Mouse (Mus musculus): ENCODE data around the gene Tnpo3. TPM values are rescaled to one million over a fixed set of nuclear protein-coding genes. Genes with fewer than 3 reads are reported as not detected.
A peak's percentile ranks its signal among the peaks of the same experiment; 100 is the strongest.
"Not testable (repeated sequence)": the region's sequence is repeated elsewhere in the genome, so short reads cannot be mapped to it uniquely, and the experiment has no call there.

Tnpo3 gene
- total RNA-seq, 4 experiments from 2014 or later = 48.3 to 65.6 (median 61.3) TPM

DNA sequence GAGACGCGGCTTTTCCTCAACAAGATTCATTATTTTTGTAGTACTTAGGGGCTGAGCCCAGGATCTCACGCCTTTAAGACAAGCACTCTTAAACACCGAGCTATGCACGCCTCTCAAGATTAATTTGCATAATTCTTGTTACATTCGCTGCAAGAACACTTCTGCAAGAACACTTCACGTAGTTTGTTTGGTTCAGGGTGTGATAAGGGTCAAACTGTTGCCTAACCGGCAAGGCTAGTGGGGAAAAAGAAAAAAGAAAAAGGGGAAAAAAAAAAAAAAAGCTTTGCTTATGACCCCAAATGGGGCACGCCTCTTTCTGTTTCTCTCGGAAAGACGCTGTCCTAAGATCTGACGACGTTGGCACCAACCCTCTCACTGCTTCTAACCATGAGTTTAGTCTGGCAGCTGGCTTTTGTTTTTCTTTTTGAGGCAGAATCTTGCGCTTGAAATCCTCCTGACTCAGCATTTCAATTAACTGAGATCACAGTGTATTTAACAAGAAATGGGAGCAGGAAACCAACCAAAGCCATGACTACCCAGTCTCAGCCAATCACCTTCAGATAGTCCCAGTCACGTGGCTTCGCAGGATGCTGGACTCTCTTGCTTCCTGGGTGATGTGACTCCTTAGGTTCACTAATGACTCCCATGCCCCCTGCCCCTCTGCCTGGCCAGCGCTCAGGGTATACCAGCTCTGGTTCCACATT is 11.3 kb upstream of the Tnpo3 start:
- DNase-seq = no peak

DNA sequence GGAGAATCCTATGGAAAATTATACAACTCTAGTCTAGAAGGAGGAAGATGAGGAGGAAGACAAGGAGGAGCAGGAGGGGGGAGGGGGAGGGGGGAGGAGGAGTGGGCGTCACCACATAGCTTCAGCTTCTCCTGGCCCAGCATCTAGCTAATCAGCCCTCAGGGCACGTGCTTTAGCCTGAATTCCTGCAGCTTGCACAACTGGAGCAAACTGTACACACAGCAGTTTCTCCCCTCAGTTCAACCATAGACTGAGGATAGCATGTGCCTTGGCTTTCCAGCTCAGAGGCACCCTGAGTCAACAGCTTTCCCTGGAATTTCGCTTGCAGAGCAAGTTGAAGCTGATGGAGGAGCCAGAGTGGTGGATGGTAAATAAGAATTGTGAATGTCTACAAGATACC is 10.5 kb upstream of the Tnpo3 start:
- DNase-seq = no peak

DNA sequence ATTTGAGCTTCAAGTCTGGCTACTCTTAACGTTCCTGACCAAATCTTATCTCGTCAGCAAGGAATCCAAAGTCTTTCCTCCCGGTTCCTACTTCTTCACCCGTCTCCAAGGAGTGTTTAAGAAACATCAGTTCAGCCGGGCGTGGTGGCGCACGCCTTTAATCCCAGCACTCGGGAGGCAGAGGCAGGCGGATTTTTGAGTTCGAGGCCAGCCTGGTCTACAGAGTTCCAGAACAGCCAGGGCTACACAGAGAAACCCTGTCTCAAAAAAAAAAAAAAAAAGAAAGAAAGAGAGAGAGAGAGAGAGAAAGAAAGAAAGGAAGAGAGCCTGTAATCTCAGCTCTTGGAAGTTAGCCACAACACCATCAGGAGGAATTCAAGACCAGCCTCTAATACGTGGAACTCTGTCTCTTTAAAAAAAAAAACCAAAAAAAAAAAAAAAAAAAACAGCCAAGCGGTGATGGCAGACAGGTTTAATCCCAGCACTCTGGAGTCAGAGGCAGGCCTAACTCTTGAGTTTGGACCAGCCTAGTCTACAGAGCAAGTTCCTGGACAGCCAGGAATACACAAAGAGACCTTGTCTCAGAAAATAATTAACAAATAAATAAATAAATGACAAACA is 443 bp upstream of the Tnpo3 start:
- DNase-seq = not testable (repeated sequence)

DNA sequence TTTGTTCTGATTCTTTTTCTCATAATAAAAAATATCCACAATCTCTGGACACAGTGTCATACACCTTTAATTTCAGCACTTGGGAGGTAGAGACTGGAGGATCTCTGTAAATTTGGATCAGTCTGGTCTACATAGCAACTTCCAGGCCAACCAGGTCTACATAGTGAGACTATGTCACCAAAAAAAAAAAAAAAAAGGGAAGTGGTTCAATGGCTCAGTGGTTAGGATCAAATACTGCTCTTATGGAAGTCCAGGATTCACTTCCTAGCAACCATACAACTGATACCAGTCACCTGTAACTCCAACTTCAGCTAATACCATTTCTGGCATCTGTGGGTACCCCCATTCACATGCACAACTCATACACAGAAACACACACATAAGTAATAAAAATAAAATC is 9.5 kb downstream of the Tnpo3 start:
- no peak for DNase-seq

DNA sequence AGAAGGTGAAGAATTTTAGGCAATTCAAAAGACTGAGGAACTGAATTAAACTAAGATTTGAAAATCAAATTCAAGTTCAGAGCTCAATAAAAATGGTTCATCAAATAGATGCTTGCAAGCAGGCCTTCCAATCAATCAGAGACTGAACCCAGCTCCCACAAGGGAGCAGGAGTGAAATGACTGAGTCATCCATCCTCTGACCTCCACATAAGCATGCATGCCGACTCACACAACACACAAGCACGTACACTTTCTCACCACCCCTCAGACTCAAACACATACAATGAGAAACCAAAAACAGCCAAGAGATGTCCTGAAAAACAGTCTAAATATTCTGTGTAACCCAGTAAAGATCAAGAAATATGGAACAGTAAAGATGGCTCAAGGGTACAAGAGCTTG is 14.0 kb downstream of the Tnpo3 start:
- DNase-seq = no peak

DNA sequence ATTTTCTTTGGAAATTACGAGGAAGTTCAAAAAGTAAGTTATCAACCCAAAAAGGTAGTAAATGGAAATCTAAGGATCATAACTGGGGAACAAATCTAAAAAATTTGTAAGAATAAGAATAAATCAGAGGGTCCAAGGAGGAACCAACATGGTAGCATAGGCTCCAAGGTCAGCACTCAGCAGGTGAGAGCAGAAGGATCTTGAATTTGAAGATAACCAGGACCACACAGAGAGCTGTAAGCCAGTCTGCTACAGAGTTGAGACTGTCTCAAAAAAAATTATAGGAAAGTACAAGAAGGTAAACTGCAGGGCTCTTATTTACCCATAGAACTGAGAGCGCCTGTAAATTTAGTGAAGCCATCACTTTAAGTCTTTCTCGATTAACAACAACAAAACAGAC is 28.5 kb downstream of the Tnpo3 start:
- no peak for DNase-seq

DNA sequence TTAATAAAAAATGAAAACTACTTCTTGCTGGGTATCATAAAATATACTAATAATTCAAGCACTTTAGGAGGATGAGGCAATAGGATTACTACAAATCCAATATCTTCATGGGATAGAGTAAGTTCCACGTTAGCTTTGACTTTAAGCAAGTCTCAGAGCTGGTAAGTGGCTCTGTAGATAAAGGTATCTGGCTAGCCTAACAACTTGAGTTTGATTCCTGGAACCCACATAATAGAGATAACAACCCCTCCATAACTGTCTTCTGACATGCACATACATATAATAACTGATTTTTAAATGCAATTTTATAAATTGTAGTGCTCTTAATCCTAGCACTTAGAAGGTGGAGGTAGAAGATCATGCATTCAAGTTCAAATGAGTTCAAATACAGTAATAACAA is 28.9 kb downstream of the Tnpo3 start:
- DNase-seq = no peak

DNA sequence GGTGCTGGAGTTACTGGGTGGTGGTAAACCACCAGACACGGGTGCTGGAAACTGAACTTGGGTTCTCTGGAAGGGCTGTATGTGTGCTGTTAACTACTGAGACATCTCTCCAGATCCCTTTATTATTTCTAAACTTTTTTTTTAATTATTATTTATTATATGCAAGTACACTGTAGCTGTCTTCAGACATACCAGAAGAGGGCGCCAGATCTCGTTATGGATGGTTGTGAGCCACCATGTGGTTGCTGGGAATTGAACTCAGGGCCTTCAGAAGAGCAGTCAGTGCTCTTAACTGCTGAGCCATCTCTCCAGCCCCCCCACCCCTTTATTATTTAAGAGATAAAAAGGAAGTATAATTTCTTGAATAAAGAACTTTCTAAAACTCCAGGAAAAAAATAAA is 33.3 kb downstream of the Tnpo3 start:
- DNase-seq = not testable (repeated sequence)

DNA sequence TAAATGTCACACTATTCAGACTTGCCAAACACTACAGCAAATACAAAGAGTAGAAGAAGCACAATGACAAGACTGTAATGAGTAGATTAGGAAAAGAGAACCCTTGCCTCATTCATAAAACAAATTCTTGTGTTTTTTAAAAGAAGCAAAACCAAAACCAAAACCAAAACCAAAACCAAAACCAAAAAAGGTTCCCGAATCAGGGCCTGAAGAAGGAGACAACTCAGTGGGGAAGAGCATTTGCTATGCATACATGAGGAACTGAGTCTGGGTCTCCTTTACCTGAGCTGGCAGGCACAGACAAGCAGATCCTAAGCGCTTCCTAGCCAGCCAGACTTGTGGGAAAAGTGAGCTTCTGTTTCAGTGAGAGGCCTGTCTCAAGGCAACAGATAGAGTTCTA is 52.6 kb downstream of the Tnpo3 start:
- no peak for DNase-seq

DNA sequence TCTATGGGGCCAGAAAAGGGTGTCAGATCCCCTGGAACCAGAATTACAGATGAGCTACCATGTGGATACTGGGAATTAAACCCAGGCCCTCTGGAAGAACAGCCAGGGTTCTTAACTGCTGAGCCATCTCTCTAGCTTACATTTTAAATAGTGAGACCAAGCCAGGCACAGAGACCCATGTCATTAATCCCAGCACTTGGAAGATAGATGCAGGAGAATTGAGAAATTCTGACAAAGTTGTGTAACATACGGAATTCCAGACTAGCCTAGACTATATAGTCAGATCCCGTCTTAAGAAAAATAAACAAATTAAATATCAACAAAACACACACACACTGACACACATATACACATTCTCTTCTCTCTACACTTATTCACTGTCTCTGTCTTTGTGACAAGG is 57.2 kb downstream of the Tnpo3 start:
- no peak for DNase-seq

DNA sequence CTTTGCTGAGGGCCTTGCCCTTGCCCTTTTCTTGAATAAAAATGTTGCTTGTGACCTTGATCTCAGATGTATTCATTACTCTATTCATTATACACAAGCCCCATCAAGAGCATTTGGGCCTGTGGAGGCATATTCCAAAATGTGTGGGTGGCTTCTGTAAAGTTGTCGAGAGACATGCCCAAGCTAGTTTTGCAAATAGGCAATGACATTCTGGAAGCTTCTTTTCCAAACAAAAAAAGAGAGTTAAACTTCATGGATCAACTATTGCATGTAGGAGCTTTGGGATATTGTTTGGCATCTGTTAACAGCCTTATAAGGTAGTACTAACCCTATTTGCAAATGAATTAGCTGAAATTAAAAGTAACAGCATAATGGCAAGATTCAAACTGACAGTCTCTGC is 61.6 kb downstream of the Tnpo3 start:
- no peak for DNase-seq

DNA sequence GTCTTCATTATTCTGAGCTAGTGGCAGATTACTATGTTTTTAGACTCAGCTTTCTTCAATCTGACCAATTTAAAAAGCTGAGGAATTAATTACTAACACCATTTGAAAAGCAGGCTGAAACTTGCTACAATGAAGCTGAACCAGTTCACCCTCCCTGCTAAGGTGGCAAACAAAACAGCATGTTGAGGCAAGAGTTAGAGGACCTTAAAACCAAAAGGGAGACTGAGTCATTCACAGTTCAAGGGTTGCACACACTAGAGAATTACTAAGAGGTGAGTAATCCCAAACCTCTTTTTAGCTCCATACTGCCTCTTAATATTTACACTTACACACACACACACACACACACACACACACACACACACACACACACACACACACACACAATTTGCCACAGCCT is 62.1 kb downstream of the Tnpo3 start:
- no peak for DNase-seq

DNA sequence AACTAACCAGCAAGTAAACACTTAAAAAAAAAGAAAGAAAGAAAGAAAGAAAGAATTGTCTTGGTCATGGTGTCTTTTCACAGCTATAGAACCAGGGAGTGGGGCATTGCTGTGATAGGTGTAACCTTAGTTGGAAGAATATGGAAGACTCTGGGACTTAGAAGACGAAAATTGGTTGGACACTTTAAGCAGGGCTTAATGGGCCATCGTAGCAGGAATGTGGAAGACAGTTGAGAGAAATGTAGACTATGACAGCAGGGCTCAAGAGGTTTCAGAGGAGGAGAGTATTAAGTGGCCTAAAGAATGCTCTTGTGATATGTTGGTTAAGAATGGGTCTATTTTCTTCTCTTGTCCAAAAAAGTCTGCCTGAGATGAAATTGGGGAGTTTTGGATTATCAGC is 64.1 kb downstream of the Tnpo3 start:
- DNase-seq = no peak

DNA sequence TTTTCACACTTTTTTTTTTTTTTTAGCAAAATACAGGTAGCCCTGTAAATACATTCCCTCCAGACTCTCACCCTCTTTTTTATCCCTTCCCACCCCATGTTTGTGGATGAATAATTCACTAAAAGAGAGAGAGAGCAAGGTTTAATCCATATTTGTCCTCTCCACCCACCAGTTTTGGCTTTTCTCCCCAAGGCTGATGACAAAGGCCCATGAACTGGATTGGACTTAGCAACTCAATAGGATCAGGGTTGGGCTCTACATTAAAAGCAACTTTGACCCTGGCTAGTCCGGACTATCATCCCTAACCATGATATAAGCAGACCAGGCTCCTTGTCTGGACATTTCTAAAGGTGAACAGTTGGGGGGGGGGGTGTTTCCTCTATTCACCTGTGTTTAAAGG is 68.7 kb downstream of the Tnpo3 start:
- DNase-seq = no peak

DNA sequence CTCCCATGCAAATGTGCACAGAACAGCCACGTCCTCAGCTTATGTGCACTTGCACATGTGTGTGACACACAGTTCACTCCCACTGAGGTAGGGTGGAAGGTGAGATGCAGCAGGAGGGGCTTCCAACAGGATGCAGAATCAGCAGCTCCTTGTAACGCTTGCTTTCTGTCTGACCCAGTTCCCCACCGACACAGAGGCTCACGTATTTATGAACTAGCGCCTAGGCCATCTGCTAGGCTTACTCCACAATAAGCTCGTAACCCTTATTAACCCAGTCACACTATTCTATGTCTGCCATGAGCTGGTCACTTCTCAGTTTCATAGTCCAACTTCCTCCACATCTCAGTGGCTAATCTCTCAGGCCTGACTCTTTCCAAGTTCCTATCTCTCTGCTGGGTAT is 69.5 kb downstream of the Tnpo3 start:
- no peak for DNase-seq

DNA sequence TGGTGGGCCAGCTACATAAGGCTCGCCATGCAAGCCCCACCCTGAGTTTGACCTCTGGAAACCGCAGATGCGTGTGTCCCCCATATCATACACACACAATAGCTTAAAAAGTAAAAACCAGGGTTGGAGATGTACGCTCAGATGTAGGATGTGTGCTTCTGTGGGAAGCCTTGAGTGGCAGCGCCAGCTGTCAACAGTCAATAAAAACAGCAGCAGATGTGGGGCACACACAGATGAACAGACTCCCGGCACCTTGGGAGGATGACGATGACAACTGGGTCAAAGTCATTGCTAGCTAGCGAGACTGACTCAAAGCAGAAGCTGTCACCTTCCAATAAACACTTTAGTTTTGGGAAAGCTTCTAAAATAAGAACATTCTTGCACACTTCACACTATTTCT is 70.2 kb downstream of the Tnpo3 start:
- no peak for DNase-seq

DNA sequence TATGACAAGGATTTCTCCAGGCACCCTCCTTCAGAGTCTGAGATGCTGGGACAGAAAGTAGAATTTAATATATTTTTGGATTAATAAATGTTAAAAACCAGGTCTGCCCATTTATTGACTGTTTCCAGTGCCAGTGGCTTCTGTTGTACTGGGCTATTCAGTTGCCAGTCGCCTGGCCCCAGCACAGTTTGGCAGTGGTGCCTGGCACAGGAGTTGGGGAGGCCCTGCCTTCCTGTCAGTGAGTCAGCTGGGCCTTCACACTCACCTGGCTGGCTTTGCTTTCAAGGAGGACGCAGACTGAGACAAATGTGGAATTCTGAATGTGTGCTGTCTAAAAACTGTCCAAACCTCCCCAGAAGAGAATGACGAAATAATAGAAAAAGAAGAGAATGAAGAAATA is 72.5 kb downstream of the Tnpo3 start:
- no peak for DNase-seq

DNA sequence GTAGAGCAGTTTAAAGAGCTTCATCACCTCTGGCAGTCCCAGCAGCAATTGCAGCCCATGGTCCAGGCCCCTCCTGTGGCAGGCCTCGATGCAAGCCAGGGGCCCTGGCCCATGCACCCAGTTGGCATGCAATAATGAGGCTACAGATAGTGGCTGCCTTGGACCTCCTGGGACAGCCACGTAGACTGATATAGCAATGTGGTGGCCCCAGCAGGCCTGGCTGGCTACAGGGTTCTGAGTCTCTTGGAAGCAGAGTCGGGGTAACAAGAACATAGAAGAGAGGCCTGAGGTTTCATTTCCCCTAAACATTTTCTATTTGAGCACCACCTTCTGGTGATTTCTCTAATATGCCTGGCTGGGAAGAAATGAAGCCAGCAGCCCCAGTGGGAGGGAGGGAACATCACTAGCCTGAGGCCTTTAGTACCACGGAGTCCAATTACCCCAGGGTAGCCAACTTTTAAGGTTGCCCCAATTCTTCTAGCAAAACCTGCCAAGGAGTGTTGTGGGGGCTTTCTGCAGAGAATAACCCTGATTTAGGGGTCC is 73.0 kb downstream of the Tnpo3 start:
- no peak for DNase-seq

DNA sequence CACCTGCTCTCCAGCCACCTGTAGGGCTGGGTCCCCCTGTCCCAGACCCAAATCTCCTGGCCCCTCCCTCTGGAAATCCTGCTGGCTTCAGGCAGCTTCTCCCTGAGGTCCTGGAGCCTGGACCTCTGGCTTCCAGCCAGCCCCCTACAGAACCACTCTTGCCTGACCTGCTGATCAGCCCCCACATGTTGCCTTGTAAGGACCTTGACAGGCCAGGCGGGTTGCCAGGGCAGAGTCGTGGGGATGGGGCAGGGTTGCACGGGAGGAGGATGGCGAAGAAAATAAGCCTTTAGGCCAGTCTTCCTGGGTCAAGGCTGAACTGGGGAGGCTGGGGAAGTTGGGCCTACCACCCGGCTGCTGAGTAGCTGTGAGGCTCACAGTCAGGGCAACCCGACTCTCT is 74.4 kb downstream of the Tnpo3 start:
- peak; percentile 55 for DNase-seq

DNA sequence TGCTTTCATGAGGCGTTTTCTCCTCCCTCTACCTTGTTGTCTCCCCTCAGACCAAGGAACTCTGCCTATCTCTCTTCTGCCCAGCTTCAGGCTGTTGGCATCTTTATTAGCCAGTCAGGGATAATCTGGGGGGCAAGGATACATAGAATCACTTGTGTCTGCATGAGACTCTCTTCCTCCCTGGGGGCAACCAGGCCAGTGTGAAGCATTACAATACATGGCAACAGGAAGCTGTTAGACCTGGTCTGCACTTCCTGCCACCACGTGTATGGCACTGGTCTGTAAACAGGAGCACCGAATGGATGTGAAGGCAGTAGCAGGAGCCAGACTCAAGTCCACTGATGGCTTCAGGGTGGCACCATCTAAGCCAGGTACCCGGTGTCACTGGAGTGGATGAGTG is 79.6 kb downstream of the Tnpo3 start:
- no peak for DNase-seq

DNA sequence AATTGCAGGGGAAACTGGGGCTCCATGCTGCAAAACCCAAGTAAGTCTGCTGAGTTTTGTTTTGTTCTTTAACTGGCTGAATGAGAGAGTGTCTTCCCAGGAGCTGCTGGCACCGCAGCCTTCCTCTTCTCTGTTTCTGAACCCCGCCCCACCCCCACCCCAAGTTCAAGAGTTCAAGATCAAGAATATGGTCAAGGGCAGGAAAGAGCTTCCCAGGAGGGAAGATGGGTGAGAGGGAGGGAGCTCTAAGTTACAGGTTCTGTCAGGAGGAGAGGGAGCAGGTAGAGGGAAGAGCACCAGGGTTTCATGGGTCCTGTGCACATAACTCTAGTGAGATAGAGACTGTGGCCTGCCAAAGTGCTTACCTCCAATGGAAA is 80.3 kb downstream of the Tnpo3 start:
- DNase-seq = no peak

DNA sequence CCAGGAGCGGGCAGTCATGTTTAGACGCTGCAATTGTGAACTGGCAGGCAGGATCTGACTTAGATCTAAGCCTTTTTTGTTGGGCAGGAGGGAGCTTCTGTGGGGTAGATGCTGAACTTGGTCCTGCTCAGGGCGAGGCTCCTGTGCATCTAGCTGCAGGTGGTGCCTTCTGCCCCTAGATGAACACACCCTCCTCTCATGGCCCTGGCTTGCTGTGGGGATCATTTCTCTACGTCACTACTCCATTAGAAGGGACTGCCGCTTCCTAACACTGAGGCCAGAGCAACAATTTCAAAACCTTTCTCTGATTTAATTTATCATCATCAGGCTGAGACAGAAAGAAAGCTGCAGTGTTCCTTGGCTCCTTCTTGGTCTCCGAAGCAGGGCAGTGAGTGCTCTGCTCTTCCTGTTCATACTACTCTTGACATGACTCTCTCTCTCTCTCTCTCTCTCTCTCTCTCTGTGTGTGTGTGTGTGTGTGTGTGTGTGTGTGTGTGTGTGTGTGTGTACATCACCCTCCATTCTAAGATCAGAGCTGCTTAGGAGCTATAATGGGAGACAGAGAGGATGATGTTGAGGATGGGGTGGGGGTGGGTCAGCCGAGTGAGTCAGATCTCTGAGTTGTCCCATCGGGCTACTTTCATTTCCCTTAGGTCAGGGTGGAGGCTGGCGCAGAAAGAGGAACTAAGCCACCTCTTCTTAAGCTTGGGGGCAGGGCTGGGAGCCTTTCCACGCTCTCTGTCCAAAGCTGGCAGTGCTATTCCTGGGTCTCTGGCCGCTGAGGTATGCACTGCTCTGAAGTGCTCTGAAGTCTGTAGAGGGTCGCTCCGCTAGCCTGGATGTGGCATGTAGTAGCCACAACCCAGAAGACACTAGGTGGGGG is 80.9 kb downstream of the Tnpo3 start:
- DNase-seq = no peak

DNA sequence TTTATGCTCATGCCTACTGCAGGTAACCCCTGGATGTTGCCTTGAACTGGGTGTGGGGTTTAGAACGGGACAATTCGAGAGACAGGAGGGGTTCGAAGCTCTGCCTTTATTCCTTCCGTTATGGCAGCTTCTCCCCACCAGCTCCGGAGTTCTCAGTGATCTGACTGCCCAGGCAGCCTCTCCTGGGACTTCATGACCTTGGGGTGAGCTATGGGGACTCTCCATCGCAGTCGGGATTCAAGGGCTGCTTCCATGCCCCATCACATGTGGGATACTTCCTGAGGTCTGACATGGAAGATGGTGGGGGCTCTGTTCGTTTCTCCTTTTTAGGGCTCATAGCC is 81.6 kb downstream of the Tnpo3 start:
- no peak for DNase-seq

Measured in adrenal gland, adult 8-10 months (tissue).